Mouse (Mus musculus) adrenal gland, adult 2 months (tissue): ENCODE results near the gene Aff3. TPM values are rescaled to one million over a fixed set of nuclear protein-coding genes. Genes with fewer than 3 reads are reported as not detected.

Source experiments
- DNase-seq: peaks from one replicate; pipeline ENCODE4 v3.0.0; 2021
- polyA plus RNA-seq: library from polyadenylated mRNA; depleted of rRNA; stranded (reverse); fragments of >200 nt; gene quantifications from 2 replicates; pipeline ENCODE4 v1.2.3, GENCODE M21; 2012
- total RNA-seq, 2 experiments: library from RNA; stranded (reverse); gene quantifications; 2 replicates each; pipeline ENCODE4 v1.2.3; 2021

Gene Aff3
- total and polyA plus RNA-seq, 3 experiments = 2.9 to 3.5 (median 3.0) TPM

DNA sequence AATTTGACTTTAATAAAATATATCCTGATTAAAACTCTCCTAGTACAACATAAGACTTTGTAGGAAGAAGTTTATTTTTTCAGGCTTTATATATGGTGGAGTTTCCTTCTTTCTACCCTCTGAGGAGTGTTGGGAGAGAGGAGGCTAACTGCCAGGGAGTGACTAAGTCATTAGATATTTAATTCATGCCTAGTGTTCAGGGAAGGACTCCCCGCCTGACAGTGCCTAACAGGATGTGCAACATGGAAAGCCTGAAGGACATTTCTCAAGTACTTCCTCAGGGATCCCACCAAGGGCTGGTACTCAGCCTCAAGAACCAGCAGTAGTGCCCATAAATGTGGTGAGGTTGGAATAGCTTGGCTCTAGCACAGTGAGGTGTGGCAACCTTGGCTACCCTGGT lies 378.2 kb downstream of the Aff3 start:
- no peak for DNase-seq

DNA sequence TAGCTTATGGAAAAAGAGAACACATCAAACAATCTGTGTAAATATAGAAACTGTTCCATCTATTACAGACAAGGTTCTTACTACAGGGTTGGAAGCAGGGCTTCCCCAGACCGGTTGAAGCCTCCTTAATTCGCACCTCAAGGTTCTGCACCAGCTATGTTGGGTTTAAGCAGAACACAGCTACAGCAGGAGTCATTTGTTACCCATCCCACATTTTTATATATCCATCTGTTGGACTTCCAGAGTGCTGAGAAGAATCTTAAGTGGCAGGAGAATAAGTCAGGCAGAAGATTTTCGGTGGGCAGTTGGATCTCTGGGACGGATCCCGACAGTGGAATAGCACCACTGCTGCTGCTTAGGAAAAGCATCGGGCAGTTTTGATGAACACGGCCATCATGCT lies 384.2 kb downstream of the Aff3 start:
- DNase-seq = no peak

DNA sequence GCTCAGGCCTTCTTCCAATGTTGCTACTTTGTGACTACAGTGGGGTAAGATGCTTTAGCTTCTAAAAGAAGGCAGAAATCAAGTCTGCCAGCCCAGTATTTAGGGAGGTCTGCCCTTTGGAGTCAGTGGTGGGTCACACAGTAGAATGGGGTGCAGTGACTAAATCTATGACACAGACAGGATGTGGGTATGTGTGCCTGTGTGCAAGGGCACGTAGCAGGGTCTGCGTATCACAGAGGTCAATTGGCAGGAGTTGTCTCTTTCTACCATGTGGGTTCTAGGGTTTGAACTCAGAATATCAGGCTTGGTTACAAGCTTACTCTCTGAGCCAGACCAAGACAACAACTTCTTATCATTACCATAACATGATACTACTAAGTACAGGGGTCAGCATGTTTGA lies 393.4 kb downstream of the Aff3 start:
- DNase-seq = no peak

DNA sequence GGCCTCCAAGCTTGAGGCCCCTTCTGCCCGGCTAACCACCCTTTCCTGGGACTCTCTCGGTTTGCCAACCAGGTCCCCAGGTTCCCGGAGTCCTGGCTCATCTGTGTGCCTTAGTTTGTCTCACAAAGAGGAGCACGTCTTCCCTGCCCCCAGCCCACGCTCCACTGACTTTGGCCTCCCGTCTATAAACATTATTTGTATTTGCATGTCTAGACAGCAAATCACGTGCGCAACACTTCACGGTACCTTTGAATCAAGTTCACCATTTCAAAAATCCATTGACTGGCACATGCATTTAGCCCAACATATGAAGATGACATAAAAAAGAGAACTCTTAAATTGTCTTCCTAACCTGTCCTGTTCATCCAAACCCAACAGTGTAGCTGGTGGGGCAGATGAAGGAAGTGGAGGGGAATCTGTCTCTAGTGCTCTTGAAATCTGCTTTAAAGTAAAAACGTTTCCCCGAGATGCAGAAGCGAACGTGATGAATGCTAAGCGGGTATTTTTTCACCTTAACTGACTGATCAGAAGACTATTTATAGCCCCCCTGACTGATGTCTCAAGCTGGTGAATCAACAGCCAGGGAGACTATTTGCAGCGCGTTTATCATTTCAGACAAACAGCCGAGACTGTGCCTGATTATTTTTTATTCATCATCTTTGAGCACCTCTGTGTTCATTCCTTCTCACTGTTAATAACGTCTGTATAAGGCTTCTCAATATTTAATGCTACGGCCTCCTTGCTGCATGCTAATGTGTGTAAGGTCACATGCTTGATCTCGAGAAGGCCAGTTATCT lies 396.3 kb downstream of the Aff3 start:
- no peak for DNase-seq

DNA sequence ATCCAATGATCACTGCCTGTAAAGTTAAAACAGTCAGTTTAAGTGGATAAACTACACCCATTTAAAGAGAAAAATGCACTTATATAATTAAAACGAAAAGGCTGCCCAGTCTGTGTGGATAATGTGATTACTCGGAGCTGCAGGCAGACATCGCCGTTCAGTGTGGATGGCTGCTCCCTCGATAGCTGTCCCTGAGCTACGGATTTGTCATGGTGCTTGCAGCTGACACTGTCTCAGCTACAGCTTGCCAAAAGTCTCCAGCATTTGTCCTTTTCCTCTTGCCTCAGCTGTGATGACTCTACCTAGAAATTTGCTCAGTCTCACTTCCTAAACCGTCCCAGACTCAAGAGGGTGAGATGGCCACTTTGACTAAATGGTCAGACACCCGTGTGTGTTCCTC lies 401.5 kb downstream of the Aff3 start:
- DNase-seq = peak; percentile 24

DNA sequence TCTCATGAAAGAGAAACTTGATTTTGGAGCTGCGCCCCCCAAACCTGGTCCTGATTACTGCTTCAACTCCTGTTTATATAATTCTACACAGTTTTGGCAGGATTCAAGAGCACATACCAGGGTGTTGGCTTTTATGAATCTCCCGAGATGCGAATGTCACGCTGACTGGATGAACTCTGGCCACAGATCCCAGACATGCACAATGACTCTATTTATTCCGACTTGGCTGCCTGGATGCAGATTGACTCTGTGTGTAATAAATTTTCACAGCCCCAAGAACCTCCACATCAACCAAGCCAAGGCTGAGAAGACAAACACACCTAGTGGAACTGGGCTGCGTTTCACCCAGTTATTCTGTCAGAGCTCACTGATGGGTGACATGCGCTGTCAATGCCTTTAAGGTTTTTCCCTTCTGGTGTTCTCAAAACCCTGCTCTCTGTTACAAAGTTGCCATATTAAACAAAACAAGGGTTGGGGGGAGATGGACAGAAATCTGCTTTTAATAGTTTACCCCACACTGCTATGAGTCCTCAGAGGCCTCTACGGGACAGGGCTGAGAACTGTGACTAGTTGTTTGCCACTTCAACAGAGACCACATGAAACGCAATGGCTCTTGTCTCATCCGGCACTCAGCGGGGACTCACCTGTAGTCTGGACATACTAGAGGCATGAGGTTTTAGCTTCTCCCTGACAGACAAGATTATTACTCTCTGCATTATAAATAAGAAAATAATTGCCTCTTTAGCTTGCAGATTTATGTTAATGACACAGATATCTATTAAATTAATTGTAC lies 402.2 kb downstream of the Aff3 start:
- no peak for DNase-seq

DNA sequence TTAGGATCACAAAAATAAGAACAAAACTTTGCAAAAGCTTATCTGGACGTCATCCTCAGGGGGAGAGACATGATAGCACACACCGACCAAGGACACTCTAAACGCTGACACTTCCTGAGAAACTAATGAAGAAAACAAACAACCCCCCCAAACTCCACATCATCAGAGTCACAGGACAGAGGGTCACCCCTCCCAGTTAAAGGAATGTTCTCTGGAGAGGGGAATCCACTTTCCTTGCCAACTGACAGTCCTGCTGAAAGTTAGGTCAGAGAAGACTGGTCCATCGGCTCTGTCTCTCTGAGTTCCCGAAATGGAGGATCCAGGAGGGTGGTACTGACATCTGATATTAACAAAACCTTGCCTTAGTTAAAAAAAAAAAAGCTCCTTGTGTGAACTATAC lies 403.7 kb downstream of the Aff3 start:
- no peak for DNase-seq

DNA sequence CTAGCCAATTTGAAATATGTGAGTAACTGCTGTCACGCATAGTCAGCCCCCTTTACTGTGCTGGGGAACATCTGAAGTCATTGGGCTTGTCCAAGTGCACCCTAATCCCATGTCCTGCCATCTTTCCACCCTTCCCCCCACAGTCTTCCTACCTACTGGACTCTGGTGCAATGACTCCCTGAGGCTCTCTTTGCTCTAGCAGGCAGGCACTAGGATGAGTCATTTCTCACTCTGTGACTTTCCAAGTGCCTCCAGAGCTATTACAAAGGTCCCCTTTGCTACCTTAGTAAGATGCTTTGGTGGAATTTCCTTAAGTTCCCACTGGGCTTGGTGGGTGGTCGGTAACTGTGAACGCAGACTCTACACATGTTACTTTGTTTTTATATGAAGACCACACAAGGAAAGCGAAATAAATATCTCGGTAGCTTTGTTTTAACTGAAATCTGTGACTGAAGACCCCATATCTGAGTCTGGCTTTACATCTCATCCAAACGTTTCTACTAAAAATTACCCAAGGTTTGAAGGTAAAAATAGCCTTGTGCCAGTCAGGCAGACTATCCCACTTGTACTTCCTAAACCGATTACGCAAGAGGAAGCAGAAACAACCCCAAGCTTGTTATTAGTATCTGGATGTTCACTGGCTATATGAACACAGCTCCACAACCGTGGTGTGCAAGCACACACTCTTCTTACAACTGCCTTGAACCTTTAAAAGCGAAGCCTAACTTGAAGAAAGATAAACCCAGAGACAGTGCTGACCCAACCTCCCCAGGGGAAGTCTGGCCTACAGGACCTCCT lies 405.0 kb downstream of the Aff3 start:
- no peak for DNase-seq

DNA sequence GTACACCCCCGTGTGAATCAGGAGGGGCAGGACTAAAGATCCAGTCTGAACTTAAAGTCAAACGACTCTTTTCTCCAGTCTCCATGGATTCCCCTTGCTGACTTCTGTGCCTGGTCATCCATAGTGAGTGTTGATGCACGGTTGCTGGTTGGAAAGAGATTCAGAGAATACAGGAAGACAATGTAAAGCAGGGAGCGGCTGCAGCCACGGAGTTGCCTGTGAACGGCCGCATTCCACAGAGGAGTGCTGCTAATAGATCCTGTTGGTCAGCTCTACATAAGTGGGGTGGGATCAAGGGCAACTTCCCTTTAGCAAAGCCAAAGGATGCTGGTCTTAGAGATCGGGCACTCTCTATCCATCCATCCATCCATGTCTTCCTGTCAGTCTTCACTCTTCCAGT lies 410.3 kb downstream of the Aff3 start:
- DNase-seq = no peak

DNA sequence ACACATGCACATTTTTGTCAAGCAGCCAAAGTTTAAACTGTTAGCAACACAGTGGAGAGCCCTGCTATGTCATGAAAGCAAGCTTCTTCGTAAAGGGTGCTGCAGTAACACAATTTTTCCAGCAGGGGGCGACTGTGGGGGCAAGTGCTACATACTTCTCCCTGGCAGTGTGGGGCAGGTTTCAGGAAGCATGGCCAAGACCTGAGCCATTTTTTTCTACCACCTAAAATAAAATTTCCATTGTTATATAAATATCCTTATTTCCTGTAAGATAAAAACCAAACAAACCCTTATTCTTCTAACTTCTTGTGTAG lies 412.0 kb downstream of the Aff3 start:
- DNase-seq = no peak

DNA sequence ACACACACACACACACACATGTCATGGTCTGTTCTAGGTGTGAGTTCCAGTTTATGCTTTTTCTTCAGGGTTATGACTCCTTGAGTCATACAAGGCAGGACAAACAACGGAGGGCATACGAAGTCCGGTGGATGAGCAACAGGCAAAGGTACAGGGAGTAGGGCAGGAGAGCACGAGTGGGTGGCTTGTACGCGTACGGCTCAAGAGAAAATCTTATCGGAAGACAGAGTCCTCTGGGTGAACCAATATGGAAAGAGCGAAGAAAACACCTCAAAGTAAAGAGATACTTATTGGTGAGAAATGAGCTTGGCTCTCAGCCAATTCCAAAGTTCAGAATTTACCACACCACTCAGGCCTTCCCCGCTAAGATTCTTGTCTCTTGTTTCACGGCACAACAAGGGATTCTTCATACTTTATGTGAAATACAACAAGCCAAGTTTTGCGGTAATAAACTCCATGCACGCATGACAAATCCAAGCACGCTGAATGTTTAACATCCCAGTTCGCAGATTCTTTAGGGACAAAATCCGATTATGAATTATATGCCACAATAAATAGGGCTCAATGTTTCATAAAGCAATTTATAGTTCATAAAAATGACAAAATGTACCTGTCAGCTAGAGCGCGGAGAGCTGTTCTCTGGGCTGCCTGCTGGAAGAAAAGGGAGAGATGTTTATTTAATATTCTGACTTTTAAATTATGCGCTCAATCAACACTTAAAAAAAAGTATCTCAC lies 412.6 kb downstream of the Aff3 start:
- no peak for DNase-seq

DNA sequence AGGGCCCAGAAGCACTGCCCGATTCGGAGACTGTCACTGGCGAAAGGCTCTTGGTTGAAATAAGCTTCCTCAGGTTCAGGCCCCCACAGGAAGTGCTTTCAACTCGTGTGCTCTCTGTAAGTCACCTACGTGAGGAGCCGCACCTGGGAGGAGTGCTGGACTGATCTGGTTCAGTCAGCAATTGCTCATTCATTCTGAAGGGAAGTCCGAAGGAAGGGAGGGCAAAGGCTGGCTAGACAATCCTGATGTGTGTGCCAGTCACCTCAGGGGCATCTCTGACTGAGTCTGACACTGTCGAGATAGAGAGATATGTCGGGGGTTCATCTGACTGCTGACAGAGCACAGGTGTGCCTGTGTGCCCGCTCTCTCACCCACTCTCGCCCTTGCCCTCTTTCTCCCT lies 413.3 kb downstream of the Aff3 start:
- no peak for DNase-seq

DNA sequence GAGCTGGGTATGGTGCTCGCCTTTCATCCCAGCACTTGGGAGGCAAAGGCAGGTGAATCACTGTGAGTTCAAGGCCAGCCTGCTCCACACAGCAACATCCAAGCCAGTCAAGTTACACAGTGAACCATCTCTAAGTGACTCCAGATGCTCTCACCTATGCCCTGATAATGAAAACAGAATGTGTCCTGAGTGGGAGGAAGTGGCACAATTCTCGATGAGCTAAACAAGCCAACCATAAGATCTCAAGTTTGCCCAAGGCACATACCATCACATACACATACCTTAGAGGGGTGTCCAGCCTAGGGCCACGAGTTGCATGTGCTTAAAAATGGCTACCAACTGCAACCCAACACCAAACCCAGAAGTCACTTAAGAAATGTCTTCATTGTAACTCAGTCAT lies 414.5 kb downstream of the Aff3 start:
- no peak for DNase-seq

DNA sequence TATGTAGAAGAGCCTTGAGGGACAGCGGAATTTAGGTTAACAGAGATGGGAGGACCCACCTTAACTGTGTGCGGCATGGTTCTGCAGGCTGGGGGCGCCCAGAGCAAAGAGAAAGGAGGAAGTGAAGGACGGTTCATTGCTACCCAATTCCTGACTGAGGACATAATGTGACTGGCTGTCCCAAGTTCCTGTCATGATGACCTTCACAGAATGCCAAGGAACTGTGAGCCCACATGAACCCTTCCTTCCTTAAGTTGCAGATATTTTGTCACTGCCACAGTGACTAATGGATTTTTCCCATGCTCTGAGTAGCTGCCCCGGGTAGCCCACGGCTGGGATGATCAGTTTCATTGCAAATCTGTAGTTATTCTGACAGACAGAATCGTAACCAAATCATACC lies 415.2 kb downstream of the Aff3 start:
- peak; percentile 40 for DNase-seq

DNA sequence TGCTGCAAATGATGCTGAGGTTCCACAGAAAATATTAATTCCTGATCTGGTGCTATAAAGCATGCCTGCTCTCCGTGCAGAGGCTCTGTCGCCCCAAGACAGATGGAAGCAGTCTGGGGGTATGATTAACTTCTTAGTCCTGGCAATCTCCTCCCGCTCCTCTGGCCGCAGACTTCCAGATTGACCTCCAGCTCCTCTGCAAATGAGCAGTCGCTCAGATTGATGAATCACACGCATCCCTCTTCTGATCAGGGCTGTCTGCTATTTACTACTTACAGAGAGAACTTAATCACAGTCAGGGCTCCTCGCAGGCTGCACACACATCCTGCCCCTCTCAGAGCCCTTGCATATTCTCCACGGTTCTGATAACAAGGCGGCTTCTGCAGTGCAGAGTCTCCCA lies 416.7 kb downstream of the Aff3 start:
- peak; percentile 74 for DNase-seq

DNA sequence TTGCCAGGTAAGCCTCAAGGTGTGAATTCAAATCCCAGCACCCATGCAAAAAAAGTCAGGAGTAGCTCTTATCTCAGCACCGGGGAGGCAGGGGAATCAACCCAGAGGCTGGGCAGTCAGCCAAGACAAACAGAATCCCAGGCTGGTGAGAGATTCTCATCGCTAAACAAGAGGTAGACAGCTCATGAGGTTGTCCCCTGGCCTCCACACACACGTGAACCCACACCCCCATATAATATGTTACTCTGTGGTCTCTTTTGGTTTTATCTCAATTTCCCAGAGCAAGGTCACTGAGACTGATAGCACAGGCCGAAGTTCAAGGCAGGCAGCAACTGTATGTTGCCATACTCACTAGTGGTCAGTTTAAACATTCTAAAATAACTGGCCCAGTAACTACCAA lies 422.2 kb downstream of the Aff3 start:
- DNase-seq = peak; percentile 84

DNA sequence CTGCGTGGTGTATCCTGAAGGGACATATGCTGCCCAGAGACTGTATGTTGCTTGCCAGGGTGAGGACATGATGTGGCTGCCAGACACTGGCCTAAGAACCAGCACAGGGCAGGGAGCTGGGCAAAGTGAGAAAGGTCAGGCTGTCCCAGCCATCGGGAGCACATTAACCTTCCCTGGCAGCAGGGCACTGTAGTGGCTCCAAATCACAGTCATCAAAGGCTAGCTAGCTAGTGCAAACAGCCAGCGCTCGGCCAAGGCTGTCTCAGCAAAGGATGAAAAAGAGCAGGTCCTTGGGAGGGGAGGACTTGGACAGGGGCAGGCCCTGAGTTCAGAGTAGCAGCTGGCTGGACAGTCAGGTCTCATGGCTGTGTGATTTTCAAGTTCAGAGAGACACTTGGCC lies 423.0 kb downstream of the Aff3 start:
- DNase-seq = peak; percentile 91

DNA sequence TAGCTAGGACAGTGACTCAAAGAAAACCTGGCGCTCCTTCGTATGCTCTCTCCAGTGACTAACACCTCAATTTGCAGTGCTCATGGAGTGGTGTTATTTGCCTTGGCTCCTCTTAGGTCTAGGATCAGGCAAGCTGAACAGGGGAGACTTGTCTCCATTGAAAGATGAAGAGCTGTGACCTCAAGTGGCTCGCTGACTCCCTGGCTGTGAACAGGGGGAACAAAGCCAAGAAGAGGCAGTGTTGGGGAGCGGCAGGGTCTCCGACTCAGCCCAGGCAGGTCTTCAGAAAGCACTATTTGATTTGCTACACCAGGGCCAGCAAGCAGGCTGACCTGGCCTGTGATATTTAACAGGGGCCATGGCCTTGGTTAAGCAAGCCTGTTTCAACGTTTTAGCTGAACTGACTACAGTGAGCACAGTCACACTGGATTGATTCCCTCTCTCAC lies 423.5 kb downstream of the Aff3 start:
- peak; percentile 75 for DNase-seq

DNA sequence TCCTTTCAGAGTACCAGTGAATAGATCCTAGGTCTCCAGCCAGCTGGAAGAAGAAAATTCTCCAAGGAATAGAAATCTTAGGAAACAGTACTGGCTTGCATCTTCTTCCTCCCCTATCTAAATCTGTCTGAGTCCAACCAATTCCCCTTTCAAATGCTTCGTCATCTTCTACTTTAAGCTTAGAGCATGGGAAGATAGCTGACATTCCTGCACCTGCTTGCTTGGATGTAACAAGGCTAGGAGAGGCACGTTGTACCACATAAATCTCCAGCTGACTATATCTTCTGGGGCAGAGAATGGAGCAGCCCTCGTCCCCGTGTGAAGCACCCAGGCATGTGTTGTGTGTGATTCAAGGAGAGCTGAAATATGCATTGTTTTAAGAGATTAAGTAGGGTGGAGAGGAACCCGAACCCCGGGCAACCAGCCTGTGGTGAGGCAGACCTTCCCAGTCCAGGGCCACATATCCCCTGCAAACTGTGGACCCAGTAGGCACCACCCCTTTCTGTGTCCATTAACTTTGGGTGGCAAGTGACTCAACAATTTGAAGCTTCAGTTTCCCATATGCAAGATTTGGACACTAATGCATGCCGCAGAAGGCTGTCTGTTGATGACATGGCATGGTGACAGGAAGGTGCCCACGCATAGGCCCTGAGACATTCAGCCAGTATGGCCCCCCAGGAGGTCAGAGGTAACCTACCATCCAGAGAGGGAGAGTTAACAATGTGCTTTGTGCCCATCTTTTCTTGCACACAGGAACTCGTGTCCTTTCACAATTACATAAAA lies 424.1 kb downstream of the Aff3 start:
- DNase-seq = no peak

DNA sequence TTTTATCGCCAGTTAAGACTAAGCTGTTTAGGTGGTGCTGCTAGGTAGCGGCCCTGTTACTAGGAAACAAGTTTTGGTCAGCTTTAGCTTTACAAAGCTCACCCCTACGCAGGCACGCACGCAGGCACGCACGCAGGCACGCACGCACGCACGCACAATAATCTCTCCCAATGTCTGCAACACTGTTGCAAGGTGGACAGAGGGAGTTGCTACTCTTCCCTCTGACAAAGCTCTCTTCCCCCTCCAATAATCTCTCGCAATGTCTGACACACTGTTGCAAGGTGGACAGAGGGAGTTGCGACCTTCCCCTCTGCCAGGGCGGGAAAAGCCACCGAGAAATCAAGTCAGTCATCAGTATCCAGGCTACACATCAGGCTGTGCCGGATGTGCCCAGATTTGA lies 425.2 kb downstream of the Aff3 start:
- no peak for DNase-seq

DNA sequence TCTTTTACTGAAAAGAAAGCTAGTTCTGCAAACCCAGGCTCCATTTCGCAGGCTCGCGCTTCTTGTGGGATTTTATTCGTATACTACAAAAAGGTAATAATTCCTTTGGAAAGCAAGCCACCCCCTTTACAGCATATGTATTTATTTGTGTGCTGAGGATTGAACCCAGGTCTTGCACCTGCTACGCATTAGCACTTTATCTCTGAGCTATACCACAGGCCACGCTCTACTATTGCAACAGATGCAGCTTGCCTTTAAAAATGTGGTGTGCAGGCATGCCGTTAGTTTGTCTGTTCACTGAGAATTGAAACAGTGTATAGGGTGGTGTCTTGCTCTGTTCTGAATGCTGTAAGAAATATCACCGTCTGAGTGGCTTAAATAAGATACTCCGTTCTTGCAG lies 426.9 kb downstream of the Aff3 start:
- no peak for DNase-seq
